Mouse (Mus musculus) lung, postnatal 4 days (tissue): Measurements from ENCODE around the gene Lamtor5.

ENCODE experiments used
- DNase-seq, 2 experiments: peaks; one replicate each; pipeline ENCODE4 v3.0.0; 2021

Gene Lamtor5

DNA sequence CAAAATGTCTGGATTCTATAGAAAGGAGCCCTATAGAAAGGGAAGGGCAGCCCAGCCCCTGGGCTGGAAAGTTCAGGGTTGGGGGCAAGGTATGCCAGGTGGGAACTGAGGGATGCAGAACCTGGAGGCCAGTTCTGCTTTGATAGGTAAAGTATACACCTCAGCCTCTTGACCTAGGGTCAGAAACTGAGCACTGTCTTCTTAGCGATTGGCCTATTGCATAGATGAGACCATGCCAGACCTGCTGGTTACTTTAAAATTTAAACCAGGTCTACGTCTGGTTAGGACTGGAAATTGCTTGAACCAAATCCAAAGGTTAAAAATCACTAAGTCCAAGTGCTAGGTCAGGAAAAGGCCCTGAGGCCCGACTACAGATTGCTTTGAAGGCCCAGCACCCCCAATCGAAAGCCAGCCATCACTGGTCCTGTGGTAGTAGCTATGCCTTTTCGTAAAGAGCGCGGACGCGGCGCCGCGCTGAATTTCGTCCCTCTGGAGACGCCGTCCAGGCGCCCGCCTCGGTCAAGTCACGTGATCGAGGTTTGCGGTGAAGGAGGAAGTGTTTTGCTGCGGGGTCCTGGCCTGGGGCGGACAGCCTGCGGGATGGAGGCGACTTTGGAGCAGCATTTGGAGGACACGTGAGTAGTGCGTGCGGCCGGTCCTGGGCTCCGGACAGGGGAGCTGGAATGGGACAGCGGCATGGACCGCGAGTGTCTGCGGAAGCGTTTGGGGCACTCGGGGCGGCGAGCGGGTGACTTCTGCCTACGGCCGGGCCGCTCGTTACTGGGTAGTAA lies at the start of gene Lamtor5:
TSS of gene Lamtor5 (plus strand) at position 380 of the 791 bp plus-strand sequence.
- DNase-seq, result peak; percentile 92 to 93

DNA sequence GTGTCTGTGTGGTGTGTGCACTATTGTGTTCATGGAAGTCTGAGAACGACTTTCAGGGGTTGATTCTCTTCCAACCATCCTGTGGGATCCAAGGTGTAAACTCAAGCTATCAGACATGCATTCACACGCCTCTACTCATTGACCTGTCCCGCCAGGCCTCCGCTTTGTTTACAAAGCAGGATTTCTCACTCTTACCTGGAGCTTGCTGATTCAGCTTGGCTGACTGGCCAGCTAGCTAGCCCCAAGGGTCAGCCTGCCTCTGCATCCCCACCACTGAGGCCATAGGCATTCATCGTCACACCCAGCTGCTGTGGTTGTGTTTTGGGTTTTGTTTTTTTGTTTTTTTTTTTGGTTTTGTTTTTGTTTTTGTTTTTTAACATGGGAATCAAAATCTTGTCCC lies 49.4 kb upstream of the Lamtor5 start:
- DNase-seq, result no peak

DNA sequence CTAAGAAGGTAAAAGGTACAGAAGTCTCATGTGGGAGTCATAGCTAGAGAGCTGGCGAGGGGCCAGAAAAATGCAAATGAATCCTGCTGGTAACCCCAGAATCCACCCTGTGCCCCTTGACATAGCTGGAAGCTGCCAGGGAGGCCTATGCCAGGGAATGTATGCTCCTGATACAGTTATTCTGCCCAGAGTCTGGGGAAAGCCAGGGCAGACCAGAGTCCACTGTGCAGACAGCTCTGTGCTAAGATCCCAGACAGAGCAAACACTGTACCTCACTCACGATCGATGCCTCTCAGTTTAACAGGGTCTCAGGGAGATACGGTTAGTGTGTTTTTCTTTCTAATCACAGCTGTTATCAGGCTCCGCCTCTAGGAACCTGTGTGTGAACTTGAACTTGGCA lies 48.8 kb upstream of the Lamtor5 start:
- DNase-seq, result no peak

DNA sequence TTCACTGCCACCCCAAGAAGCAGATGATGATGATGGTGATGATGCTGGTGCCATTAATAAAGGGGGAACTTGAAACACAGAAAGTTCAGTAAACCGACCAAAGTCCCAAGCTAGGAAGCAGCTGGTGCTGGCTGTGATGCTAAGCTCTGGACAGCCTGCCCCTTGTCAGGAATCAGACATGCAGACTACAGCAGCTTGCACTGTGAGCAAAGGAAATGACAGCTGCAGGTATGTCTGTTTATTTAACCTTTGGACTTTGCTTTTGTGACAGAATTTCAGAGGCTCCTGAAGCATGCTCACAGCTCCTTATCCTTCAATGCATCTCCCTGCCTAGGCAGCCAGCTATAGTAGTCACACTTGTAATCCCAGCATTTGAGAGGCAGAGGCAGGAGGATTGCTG lies 48.1 kb upstream of the Lamtor5 start, which contains the start of gene A630076J17Rik:
TSS of gene A630076J17Rik (plus strand) at position 88 of the 400 bp plus-strand sequence.
- DNase-seq, result no peak

- DNase-seq, result no peak
These were observed 47.5 kb upstream of the Lamtor5 start for GRCm38 (mm10) chr3:107231202-107231601.

DNA sequence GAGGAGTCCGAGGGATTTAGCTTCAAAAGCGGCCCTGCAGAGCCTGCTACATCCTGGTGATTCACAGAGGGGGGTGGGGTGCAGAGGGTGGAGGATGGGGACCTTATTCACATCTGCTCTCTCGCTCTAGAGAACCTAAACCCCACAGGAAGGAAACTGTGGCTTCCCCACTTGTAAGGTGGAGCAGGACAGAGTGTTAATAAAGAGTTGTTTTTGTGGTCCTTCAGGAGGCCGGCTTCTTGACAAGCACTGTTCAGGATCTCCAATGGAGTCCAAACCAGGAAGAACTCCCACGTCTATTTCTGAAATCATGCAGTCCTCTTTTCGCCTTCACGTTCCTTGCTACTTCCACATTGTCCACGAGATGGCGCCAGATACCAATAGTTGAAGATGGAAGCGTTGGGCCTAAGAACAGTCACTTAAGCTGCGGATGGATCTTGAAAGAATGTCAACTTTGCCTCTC lies 45.3 kb upstream of the Lamtor5 start:
- peak; percentile 51 to 84 for DNase-seq

DNA sequence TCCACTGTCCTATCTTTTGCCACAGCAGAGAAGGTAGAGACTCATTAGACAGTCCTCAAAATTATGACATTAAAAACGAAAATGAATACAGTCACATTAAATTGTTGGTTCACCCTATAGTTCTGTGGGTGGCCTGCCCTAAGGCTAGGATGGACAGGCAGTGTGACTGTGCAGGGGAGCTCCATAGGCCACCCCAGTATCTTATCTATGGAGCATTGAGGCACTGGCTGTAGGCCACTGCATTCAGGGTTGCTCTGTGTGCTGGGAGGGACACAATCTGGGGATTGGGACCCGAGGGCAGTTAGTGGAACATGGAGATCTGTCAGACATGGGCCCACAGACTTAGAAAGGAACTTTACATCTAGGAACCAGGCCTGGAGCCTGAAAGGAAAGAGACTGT lies 44.7 kb upstream of the Lamtor5 start:
- DNase-seq, result no peak

DNA sequence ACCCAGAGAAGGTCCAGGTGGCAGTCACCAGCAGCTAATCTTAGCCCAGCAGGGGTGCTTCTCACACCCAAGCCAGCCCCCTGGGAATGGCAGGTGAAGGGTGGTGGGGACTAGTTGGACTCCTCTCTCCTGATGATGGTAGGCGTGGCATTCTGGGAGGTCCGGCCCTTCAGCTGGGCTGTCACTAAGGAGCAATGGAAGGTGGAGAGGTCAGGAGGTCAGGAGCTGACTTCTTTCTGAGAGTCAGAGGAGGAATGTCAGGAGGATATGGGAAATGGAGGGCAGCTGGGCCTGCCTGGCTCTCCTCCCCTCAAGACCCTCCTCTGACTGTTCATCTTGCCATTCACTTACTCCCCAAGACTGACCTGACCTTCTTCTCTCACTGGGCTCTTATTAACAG lies 40.6 kb upstream of the Lamtor5 start:
- no peak for DNase-seq

DNA sequence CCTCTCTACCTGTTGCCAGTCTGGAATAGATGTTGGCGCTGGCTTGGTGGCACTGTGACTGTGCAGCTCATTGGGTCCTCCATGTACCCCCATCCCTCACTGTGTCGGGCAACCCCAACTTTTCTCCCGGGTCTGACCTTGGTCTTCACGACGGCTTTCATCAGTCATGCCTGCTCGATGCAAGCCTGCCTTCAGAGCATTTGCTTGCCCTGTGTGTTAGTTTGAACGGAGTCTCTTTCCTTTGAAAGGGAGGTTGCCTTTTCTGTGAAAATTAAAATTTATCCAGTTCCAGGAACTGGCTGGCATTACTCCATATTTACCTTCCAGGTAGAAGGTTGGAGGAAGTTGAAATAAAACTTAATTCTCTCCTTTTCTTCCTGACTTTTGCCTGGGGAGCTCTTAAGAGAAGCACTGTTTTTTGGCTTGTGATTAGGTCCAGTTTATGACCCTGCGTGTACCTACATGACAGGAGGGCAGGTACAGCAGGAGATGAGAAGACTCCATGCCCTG lies 40.1 kb upstream of the Lamtor5 start:
- no peak for DNase-seq

DNA sequence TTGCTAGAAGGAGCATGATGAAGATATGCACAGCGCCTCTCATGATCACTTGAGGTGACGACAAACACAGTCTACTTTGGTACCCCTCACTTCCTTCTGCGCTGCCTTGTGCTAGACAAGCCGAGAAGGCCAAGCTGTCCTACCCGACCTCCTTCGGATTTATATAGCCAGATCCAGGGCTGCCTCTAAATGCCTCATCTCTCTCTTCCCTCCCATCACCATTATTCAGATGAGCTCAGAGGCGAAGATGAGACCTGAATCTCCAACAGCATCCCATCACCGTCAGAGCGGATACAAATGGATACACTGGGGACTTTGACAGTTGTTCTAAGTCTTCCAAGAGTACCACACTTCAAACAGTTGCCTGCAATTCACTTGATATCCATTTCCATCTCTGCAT lies 39.1 kb upstream of the Lamtor5 start, which contains the start of gene Prok1:
TSS of gene Prok1 (minus strand) at position 101 of the 400 bp plus-strand sequence.
- DNase-seq, result no peak

DNA sequence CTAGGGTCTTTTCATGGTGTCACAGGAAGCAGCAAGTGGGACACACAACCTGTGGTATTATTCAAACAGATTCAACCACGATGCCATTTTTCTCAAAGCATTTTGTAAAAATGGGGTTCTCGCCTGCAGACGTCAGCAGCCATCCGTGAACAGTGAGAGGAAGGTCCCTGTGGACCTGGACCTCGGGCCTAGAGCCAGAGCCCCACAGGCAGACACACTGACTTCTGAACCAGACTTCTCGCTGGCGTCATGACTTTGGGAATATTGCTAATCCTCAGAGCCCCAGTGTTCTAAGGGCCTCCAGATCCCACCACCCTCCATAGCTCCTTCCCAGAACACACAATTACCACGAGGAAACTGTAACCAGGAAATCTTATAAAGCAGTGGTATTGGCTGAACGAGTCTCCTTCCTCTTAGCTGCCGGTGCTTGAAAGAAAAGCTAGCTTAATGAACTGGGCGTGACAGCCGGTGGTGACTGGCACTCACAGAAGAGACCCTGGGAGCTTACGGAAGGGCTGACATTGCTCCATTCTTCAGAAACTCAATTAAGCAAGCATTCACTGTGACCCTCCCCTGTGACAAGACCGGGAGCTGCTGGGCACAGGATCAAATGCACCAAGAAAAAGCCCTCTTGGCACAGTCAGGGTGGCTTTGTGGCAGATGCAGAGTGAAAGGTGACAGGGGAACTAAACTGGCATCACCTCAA lies 37.1 kb upstream of the Lamtor5 start:
- DNase-seq, result no peak

DNA sequence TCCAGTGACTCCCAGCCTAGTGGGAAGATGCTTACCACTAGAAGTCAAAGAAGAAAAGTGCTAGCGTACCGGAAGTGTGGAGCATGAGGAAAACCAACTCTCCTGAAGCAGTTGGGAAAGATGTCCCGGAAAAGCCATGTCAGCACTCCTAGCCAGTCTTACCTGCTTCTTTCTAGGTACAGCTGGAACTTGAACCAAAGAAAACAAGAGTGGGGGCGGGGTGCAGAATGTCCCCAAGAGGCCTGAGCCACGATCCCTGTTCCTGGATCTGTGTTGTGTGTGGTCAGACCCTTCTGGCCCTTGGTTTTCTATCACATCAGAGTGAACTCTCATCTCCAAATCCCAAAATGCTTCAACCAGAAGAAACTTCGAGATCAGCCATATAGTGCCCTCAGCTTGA lies 31.8 kb upstream of the Lamtor5 start:
- DNase-seq, result no peak

DNA sequence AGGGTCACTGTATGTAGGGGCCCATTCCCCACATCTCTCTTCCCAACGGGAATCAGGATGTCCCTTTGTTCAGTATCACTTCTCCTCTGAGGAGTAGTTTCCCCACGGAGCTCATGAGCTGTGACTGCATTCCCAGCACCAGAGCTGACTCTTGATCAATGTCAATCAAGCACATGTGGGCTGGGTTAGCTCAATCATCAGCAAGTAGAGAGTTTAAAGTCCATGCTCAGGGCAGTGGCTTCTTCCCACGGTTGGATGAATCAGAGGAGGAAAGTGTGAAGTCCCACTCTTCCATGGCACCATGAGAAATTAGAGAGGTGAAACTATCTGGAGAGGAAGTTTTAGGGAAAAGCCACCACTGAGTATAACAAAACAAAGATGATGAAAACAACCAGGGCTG lies 29.6 kb upstream of the Lamtor5 start:
- DNase-seq, result no peak

DNA sequence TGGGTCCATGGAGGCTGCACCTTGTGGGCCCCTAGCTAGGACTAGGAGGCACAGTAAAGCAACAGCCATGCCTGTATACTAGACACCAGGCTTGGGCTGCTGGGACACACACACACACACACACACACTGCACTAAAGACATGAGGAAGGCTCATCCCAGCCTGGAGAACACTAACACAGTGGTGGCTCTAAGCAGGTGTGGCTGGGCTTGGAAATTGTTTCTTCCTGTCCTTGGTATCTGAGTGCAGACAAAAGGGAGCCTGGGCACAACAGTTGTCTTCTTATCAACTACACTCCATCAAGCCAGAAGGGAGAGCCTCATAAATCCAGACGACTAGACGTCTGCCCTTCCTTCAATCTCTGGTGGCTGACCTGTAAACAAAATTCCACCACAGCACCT lies 28.3 kb upstream of the Lamtor5 start:
- no peak for DNase-seq

DNA sequence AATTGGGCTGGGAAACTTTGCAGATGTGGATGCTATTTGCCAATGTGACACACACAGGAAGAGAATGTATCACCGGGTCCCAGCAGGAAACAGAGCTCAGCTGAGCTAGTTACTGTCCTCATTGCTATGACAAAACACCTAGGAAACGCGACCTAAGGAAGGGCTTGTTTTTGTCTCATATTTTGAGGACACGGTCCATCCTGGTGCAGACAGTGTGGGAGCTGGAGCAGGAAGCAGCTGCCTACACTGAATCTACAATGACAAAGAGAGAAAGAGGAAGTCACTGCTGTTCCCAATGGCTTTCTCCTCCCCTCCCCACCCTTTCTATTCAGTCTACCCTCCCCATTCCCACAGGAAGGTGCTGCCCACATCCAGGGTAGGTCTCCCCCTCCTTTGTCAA lies 26.6 kb upstream of the Lamtor5 start:
- DNase-seq, result peak in 1 of 2 experiments; percentile 28

GRCm38 (mm10) chr3:107253925-107254324 lies 24.7 kb upstream of the Lamtor5 start:
- DNase-seq, result no peak

DNA sequence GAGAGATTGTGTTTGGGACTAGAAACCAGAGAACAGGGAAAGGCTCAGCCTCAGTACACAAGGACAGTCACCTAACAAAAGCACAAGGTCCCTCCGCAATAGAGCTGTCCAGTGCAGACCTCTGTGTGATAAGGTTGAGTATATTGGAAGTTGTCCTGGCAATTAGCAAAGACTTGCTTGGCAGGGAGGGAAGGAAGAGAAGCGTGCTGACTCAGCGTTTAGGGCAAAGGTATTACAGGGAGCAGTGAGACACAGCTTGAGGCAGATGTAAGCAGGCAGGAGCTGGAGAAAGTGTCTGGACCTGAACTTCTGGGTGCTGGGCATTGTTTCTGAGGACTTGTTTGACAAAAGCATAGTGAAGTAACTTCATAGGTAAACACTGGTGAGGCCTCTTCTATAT lies 22.7 kb upstream of the Lamtor5 start:
- no peak for DNase-seq

- DNase-seq, result no peak
These were observed 21.9 kb upstream of the Lamtor5 start for GRCm38 (mm10) chr3:107256724-107257123.

- no peak for DNase-seq
These were observed 20.7 kb upstream of the Lamtor5 start for GRCm38 (mm10) chr3:107257924-107258323.

DNA sequence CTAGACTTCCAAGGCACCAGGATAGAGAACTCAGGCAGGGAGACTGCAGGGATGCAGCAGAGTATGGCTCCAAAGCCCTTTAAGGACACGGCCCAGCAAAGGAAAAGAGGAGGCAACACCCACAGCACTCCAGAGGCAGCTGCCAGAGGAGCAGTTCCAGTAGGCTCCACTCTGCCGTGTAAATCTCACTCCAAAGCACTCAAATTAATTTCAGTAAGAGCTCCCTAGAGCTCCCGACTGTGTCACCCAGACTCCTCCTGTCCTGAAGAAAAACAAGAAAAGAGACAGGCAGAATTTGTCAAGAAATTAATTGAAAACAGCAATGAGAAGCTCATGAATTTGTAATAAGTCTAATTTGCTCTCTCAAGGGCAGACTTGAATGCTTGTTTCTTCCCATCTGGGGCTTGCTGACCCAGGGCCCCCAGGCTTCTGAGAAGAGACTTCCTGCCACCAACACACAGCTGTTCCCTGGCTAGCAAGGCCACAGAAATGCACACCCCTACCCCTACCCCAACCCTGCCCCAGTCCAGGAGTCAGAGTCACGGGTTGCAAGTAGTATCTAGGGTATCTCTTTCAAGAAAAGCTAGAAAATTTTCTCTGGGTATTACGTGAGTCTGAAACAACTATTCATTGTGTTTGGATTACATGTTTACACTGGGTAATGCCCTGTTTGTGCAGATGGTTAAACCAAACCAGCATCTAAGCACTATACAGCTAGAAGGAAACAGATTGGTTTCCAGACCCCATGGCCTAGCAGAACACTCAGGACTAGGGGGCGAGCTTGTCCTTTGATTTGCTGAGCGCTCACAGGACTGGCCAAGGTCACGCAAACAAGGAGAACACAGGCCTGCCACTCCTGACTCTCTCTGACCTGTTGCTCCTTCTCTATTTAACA lies 17.5 kb upstream of the Lamtor5 start:
- no peak for DNase-seq

DNA sequence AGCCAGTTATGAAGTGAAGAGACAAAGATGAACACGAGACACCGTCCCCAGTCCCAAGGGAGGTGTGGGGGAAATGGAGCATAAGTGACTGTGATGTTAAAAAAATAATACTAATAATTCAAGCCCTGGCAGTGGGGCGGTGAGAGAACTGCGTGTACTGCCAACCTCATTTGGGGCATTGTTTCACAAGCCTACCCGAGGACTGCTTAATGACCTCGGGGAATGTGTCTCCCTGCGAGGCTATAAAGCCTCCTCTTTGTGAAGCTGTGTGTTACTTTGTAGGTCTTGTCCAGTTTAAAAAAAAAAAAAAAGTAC lies 16.9 kb upstream of the Lamtor5 start:
- DNase-seq, result peak in 1 of 2 experiments; percentile 42

GRCm38 (mm10) chr3:107266814-107267345 lies 11.8 kb upstream of the Lamtor5 start:
- DNase-seq, result no peak

DNA sequence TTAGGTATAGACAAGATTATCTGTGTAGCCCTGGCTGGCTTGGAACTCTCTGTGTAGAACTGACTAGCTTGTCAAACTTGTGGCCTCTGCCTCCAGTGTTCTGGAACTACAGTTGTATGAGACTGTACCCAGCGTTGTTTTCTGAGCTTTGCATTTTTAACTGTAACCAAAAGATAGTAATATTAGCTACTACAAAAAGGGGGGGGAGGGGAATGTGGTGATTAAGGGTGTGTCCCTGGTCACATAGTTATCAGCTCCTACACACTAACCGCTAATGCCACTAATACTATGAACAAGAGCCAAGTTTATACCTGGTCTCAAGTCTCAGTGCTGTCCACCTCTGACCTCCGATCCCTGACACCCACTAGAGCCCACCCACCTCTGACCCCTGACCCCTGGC lies 6.2 kb upstream of the Lamtor5 start:
- DNase-seq, result no peak
